Mouse (Mus musculus) lung, postnatal 0 days (tissue): ENCODE data around the gene Picalm. TPM values are rescaled to one million over a fixed set of nuclear protein-coding genes. Genes with fewer than 3 reads are reported as not detected.

ENCODE experiments used
- ATAC-seq: fragments of 200-750 bp; cut with Nextera tagmentation; 2 replicates; pipeline ENCODE4 v1.8.0; 2017; ENCODE audit warnings: moderate library complexity
- DNase-seq: peaks from one replicate; pipeline ENCODE4 v3.0.0-alpha.2; 2016; ENCODE audit warnings: low spot score
- H3K27ac ChIP-seq: fragments of 300-500 bp; sonication (generic); 2 replicates; pipeline ENCODE4 v1.5.1; 2014; ENCODE audit warnings: antibody characterized with exemption, mild to moderate bottlenecking, low read length, mixed read lengths
- H3K27me3 ChIP-seq: fragments of 300-500 bp; sonication (generic); replicated peaks from 2 replicates; pipeline ENCODE4 v1.6.1; 2014; ENCODE audit warnings: low read length, mixed read lengths; ENCODE audit not compliant: insufficient read depth
- H3K36me3 ChIP-seq: fragments of 300-500 bp; sonication (generic); 2 replicates; pipeline ENCODE4 v1.6.1; 2014; ENCODE audit warnings: low read length, mixed read lengths; ENCODE audit not compliant: insufficient read depth
- H3K4me1 ChIP-seq: fragments of 300-500 bp; sonication (generic); 2 replicates; pipeline ENCODE4 v1.6.1; 2014; ENCODE audit warnings: antibody characterized with exemption, low read depth, low read length, mixed read lengths; ENCODE audit not compliant: insufficient read depth
- H3K4me2 ChIP-seq: fragments of 300-500 bp; sonication (generic); replicated peaks from 2 replicates; pipeline ENCODE4 v1.6.1; 2014; ENCODE audit warnings: low read depth, mild to moderate bottlenecking, low read length, moderate library complexity, mixed read lengths
- H3K4me3 ChIP-seq: fragments of 300-500 bp; sonication (generic); 2 replicates; pipeline ENCODE4 v1.5.1; 2014; ENCODE audit warnings: low read depth, low read length
- H3K9ac ChIP-seq: fragments of 300-500 bp; sonication (generic); replicated peaks from 2 replicates; pipeline ENCODE4 v1.6.1; 2014; ENCODE audit warnings: low read depth, mild to moderate bottlenecking
- H3K9me3 ChIP-seq: fragments of 300-500 bp; sonication (generic); 2 replicates; pipeline ENCODE4 v1.6.1; 2016; ENCODE audit warnings: low read length, mixed read lengths
- CTCF ChIP-seq: IDR thresholded peaks from 2 replicates; pipeline ENCODE4 v1.5.1; 2016; ENCODE audit warnings: antibody characterized with exemption, mild to moderate bottlenecking
- EP300 ChIP-seq: IDR thresholded peaks from 2 replicates; pipeline ENCODE4 v1.6.1; 2016; ENCODE audit warnings: antibody characterized with exemption, mild to moderate bottlenecking, control low read depth
- WGBS: fragments of 180-500 bp; shearing (Covaris S2); extraction: QIAGEN DNeasy Blood & Tissue Kit; methylation state at CpG from one replicate; pipeline ENCODE4 v1.1.7; 2014; 5-methylcytosine and 5-hydroxymethylcytosine counted together
- polyA plus RNA-seq: library from polyadenylated mRNA; unstranded; fragments of >200 nt; fragmentation: Nextera tagmentation; extraction: Ambion mirVana; gene quantifications from 2 replicates; pipeline ENCODE4 v1.2.1, GENCODE M21; 2015

Picalm gene
- polyA plus RNA-seq, 1 experiment from 2014 or later, result 52.0 TPM

DNA sequence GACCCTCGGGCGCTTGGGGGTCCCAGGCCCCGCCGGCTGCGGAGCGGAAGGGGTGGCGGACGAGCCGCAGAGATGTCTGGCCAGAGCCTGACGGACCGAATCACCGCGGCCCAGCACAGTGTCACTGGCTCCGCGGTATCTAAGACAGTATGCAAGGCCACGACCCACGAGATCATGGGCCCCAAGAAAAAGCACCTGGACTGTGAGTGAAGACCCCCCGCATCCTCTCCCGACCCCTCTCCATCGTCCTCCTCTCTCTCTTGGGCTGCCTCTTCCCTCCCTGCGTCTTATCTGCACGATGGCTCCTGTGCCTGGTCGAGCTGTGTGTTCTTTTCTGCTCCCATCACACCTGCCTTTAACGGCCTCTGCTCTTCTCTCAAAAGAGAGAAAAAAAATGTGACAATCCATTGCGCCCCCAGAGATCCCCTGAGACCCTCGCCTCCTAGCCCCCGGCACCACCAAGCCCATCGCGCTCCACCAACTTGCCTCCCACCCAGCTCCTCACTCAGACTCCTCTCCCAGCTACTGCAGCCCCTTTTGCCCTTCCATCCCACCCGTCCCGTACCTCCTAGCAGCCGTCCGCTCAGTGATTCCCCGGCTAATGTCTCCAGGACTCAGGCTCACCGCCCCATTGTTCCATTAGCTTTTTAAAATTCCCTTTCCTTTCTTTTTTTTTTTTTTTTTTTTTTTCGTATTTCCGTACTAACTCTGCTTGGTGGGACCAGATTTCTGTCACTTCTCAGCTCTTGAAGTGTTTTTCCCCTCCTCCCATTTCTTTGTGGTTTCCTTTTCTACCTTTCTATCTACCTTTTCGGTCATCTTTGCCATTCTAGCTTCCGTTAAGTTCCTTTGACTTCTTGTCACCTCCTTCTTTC lies 725 bp downstream of the Picalm start:
- DNase-seq (peak; percentile 61), ATAC-seq (no peak)
- no peaks in the 10 kb centered on the region; the same call in 1 of the 2 replicates for H3K4me1 ChIP-seq
- WGBS, result under 1% methylated on average over 33 of the region's 39 CpGs
- H3K9me3 ChIP-seq, result no peaks in the 10 kb centered on the region
- no peaks in the 10 kb centered on the region for H3K27me3 ChIP-seq
- TF ChIP-seq CTCF (no peak), EP300 (no peak)
- peak overlapping the region; percentile 99 for H3K4me3 ChIP-seq
- H3K27ac ChIP-seq, result peak overlapping the region; percentile 98
- H3K4me2 ChIP-seq, result peak overlapping the region; percentile 62
- no peaks in the 10 kb centered on the region for H3K36me3 ChIP-seq
- peak overlapping the region; percentile 99 for H3K9ac ChIP-seq

DNA sequence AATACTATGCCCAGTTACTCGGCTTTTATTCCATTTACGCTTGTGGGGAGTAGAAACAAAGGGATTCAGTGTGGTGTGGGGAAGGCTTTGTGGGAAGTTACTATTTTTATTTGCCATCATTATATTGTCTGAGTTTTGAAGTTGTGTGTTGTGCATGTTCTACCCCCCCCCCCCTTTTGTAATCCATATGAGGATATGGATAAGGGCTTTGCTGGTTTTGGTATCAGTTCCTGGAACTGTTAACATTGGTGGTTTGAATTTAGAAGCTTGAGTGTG lies 1.3 kb downstream of the Picalm start:
- Histone ChIP-seq H3K4me1 (no peaks in the 10 kb centered on the region; the same call in 1 of the 2 replicates), H3K9ac (peak overlapping the region; percentile 99), H3K27me3 (no peaks in the 10 kb centered on the region), H3K4me2 (peak overlapping the region; percentile 62), H3K9me3 (no peaks in the 10 kb centered on the region), H3K36me3 (no peaks in the 10 kb centered on the region), H3K4me3 (peak overlapping the region; percentile 99), H3K27ac (peak overlapping the region; percentile 98)
- TF ChIP-seq CTCF, result no peak
- TF ChIP-seq EP300, result no peak
- 0% methylated on average over 2 of the region's 2 CpGs for whole genome bisulfite sequencing
- ATAC-seq (no peak), DNase-seq (no peak)

DNA sequence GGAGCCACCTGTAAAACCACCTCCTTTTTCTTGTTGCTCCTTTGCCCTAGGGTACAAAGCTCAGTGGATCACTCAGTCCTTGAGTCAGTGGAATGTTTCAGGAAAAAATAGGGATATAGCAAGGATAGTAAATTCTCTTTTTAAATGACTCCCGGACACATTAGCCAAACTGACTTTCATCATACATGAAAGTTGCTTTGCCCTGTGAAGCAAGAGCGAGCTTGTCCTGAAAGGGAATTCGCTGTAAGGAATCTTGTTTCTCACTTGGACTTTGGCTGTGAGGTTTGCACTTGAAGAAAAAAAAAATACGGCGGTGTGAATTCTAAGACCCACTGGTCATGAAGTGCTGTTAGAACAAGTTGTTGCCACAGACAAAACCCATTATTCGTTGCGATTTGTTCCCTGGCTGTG lies 1.8 kb downstream of the Picalm start:
- H3K4me2 ChIP-seq, result peak overlapping the region; percentile 62
- no peaks in the 10 kb centered on the region for H3K36me3 ChIP-seq
- H3K4me3 ChIP-seq, result peak overlapping the region; percentile 99
- H3K9me3 ChIP-seq, result no peaks in the 10 kb centered on the region
- DNase-seq (peak; percentile 87), ATAC-seq (no peak)
- H3K9ac ChIP-seq, result peak overlapping the region; percentile 99
- TF ChIP-seq CTCF (no peak), EP300 (peak; percentile 35; the same call in 1 of the 2 replicates)
- no peaks in the 10 kb centered on the region; the same call in 1 of the 2 replicates for H3K4me1 ChIP-seq
- under 1% methylated on average over 7 of the region's 7 CpGs for WGBS
- no peaks in the 10 kb centered on the region for H3K27me3 ChIP-seq
- peak overlapping the region; percentile 98 for H3K27ac ChIP-seq

- Histone ChIP-seq H3K27ac (peak overlapping the region; percentile 98), H3K9me3 (no peaks in the 10 kb centered on the region), H3K9ac (peak overlapping the region; percentile 99), H3K4me3 (peak overlapping the region; percentile 99), H3K4me2 (peak overlapping the region; percentile 62), H3K27me3 (no peaks in the 10 kb centered on the region), H3K36me3 (no peaks in the 10 kb centered on the region), H3K4me1 (no peaks in the 10 kb centered on the region; the same call in 1 of the 2 replicates)
- ATAC-seq, result no peak
- 40% methylated on average over 3 of the region's 3 CpGs for WGBS
- TF ChIP-seq EP300 (peak; percentile 34; the same call in 1 of the 2 replicates), CTCF (no peak)
- no peak for DNase-seq
These were observed 2.3 kb downstream of the Picalm start for GRCm38 (mm10) chr7:90132322-90132721.

DNA sequence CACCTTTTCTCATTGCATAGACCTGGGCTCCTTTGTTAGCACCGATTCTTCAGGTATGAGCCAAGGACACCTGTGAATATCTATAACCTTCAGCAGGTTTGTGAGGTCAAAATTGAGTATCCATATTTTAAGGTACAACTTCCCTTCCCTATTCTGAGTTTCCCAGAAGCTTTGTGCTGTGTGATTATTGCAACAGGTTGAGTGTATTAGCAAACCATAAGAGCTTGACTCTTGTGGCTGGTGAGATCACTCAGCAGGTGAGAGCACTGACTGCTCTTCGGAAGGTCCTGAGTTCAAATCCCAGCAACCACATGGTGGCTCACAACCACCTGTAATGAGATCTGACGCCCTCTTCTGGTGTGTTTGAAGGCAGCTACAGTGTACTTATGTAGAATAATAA lies 6.7 kb downstream of the Picalm start:
- no peaks in the 10 kb centered on the region for H3K27me3 ChIP-seq
- H3K4me1 ChIP-seq, result peaks cover 10% of the 10 kb centered on the region
- no peaks in the 10 kb centered on the region for H3K36me3 ChIP-seq
- H3K4me3 ChIP-seq, result no peak overlapping the region
- TF ChIP-seq CTCF (0 out of 2 replicates have a peak, but pooled peaks have one; percentile 13), EP300 (no peak)
- 0 out of 2 replicates have a peak, but pooled peaks have one; percentile 34 for ATAC-seq
- no peak overlapping the region for H3K4me2 ChIP-seq
- DNase-seq, result no peak
- no peak overlapping the region for H3K9ac ChIP-seq
- 80% methylated on average over 3 of the region's 3 CpGs for WGBS
- no peaks in the 10 kb centered on the region for H3K9me3 ChIP-seq
- H3K27ac ChIP-seq, result no peak overlapping the region

GRCm38 (mm10) chr7:90138359-90138758 lies 8.3 kb downstream of the Picalm start:
- Histone ChIP-seq H3K27me3 (no peaks in the 10 kb centered on the region), H3K27ac (no peak overlapping the region), H3K36me3 (no peaks in the 10 kb centered on the region), H3K9ac (no peak overlapping the region), H3K4me1 (peaks cover 11% of the 10 kb centered on the region), H3K9me3 (no peaks in the 10 kb centered on the region), H3K4me2 (no peak overlapping the region), H3K4me3 (no peak overlapping the region)
- TF ChIP-seq CTCF, result no peak
- no peak for TF ChIP-seq EP300
- DNase-seq (no peak), ATAC-seq (no peak)
- WGBS, result 36% methylated on average over 4 of the region's 4 CpGs
